Comparison of ENCODE assay signal across 26 mouse cellular contexts in genomic region chr12:56009976-56010375, GRCm38 (mm10).
DNase-seq lines count a peak whose midpoint lies in the region; ATAC-seq and TF ChIP-seq lines count a peak whose summit lies in the region.
"Had no signal": no experiment of that assay in that cellular context is flagged by ENCODE, and none has a peak within 500 bp of the region (broad histone marks: within the 10 kb centered on the region; RNA-seq: fewer than 3 reads in every experiment).

No protein-coding gene starts in this region.

- H3K27ac ChIP-seq in liver, adult 2 months (replicated peaks; ENCODE audit: insufficient read depth, low read depth, low read length): no peak overlapping the region
- H3K27ac ChIP-seq in liver, embryonic 12.5 days: no peak overlapping the region
- H3K27ac ChIP-seq in lung, postnatal 0 days (ENCODE audit: low read length): no peak overlapping the region
- H3K27ac ChIP-seq in heart, embryonic 12.5 days (ENCODE audit: poor library complexity, severe bottlenecking): no peak overlapping the region
- no peak overlapping the region for H3K27ac ChIP-seq in hindbrain, embryonic 16.5 days (ENCODE audit: low read depth, low read length)
- H3K27ac ChIP-seq: embryonic facial prominence, embryonic 12.5 days; embryonic facial prominence, embryonic 15.5 days; forebrain, embryonic 13.5 days; heart, embryonic 15.5 days; hindbrain, embryonic 14.5 days had no signal

- H3K27me3 ChIP-seq in liver, adult 2 months (ENCODE audit: control insufficient read depth, insufficient read depth, low read length): no peaks in the 10 kb centered on the region
- H3K27me3 ChIP-seq in liver, embryonic 12.5 days (replicated peaks): no peaks in the 10 kb centered on the region
- no peaks in the 10 kb centered on the region for H3K27me3 ChIP-seq in lung, postnatal 0 days (replicated peaks; ENCODE audit: insufficient read depth, low read length)
- H3K27me3 ChIP-seq in heart, embryonic 12.5 days (replicated peaks): no peaks in the 10 kb centered on the region
- H3K27me3 ChIP-seq in hindbrain, embryonic 16.5 days (replicated peaks; ENCODE audit: control insufficient read depth, insufficient read depth, low read length): no peaks in the 10 kb centered on the region
- H3K27me3 ChIP-seq: embryonic facial prominence, embryonic 12.5 days; embryonic facial prominence, embryonic 15.5 days; heart, embryonic 15.5 days had no signal

- no peak for TF ChIP-seq POLR2A in liver, adult 2 months (IDR thresholded peaks at IDR 0.05; ENCODE audit: extremely low read depth, insufficient read depth, low read length)

- peaks cover 2% of the 10 kb centered on the region; the same call in 1 of the 2 replicates for H3K4me1 ChIP-seq in liver, adult 2 months (ENCODE audit: control insufficient read depth, insufficient read depth, low read length)
- H3K4me1 ChIP-seq in liver, embryonic 12.5 days: no peaks in the 10 kb centered on the region
- no peaks in the 10 kb centered on the region for H3K4me1 ChIP-seq in lung, postnatal 0 days (ENCODE audit: insufficient read depth, low read depth, low read length)
- H3K4me1 ChIP-seq in heart, embryonic 12.5 days (replicated peaks): no peaks in the 10 kb centered on the region
- H3K4me1 ChIP-seq in hindbrain, embryonic 16.5 days (ENCODE audit: control insufficient read depth, insufficient read depth, low read depth, low read length): no peaks in the 10 kb centered on the region; the same call in 1 of the 2 replicates
- H3K4me1 ChIP-seq: embryonic facial prominence, embryonic 12.5 days; embryonic facial prominence, embryonic 15.5 days; heart, embryonic 15.5 days had no signal

- WGBS in liver, adult 2 months: 34% methylated on average over 4 of the region's 4 CpGs
- WGBS in liver, embryonic 12.5 days (ENCODE audit: insufficient replicate concordance): 52% methylated on average over 4 of the region's 4 CpGs
- 32% methylated on average over 4 of the region's 4 CpGs for WGBS in lung, postnatal 0 days
- 66% methylated on average over 4 of the region's 4 CpGs for WGBS in heart, embryonic 12.5 days
- WGBS in hindbrain, embryonic 16.5 days: 72% methylated on average over 4 of the region's 4 CpGs

- H3K4me3 ChIP-seq in liver, adult 2 months (ENCODE audit: insufficient read depth, low read depth, low read length): no peak overlapping the region
- H3K4me3 ChIP-seq in liver, embryonic 12.5 days: no peak overlapping the region
- no peak overlapping the region for H3K4me3 ChIP-seq in lung, postnatal 0 days (ENCODE audit: low read depth, low read length)
- H3K4me3 ChIP-seq in heart, embryonic 12.5 days: no peak overlapping the region
- H3K4me3 ChIP-seq in hindbrain, embryonic 16.5 days (ENCODE audit: low read length): no peak overlapping the region
- H3K4me3 ChIP-seq: embryonic facial prominence, embryonic 12.5 days; embryonic facial prominence, embryonic 15.5 days; forebrain, embryonic 13.5 days; heart, embryonic 15.5 days had no signal

- no peak overlapping the region for H3K4me2 ChIP-seq in liver, embryonic 12.5 days
- no peak overlapping the region for H3K4me2 ChIP-seq in lung, postnatal 0 days (replicated peaks; ENCODE audit: low read depth, low read length)
- no peak overlapping the region for H3K4me2 ChIP-seq in heart, embryonic 12.5 days
- H3K4me2 ChIP-seq in hindbrain, embryonic 16.5 days (ENCODE audit: low read length): no peak overlapping the region
- H3K4me2 ChIP-seq: embryonic facial prominence, embryonic 12.5 days; embryonic facial prominence, embryonic 15.5 days; forebrain, embryonic 13.5 days; heart, embryonic 11.5 days; heart, embryonic 15.5 days; hindbrain, embryonic 14.5 days had no signal

- no peaks in the 10 kb centered on the region for H3K9me3 ChIP-seq in liver, embryonic 12.5 days (replicated peaks)
- no peaks in the 10 kb centered on the region for H3K9me3 ChIP-seq in lung, postnatal 0 days (ENCODE audit: low read length)
- H3K9me3 ChIP-seq in heart, embryonic 12.5 days (replicated peaks): no peaks in the 10 kb centered on the region
- H3K9me3 ChIP-seq in hindbrain, embryonic 16.5 days (ENCODE audit: control insufficient read depth, low read length): no peaks in the 10 kb centered on the region
- H3K9me3 ChIP-seq: embryonic facial prominence, embryonic 12.5 days; embryonic facial prominence, embryonic 15.5 days; forebrain, embryonic 13.5 days; heart, embryonic 15.5 days had no signal

- TF ChIP-seq CTCF in liver, adult 2 months (IDR thresholded peaks at IDR 0.05; ENCODE audit: low read depth, low read length): no peak
- TF ChIP-seq CTCF in lung, postnatal 0 days (IDR thresholded peaks at IDR 0.05): no peak

- no peak overlapping the region for H3K9ac ChIP-seq in liver, adult 2 months (ENCODE audit: low read depth, low read length)
- H3K9ac ChIP-seq in liver, embryonic 12.5 days: no peak overlapping the region
- no peak overlapping the region for H3K9ac ChIP-seq in lung, postnatal 0 days (replicated peaks; ENCODE audit: low read depth)
- H3K9ac ChIP-seq in heart, embryonic 12.5 days: no peak overlapping the region
- no peak overlapping the region for H3K9ac ChIP-seq in hindbrain, embryonic 16.5 days (ENCODE audit: low read depth, low read length)
- H3K9ac ChIP-seq: embryonic facial prominence, embryonic 12.5 days; embryonic facial prominence, embryonic 15.5 days; forebrain, embryonic 13.5 days; heart, embryonic 15.5 days; hindbrain, embryonic 14.5 days had no signal

- 0 out of 2 replicates have a peak, but pooled peaks have one; percentile 21 for TF ChIP-seq EP300 in lung, postnatal 0 days (IDR thresholded peaks at IDR 0.05)

- H3K79me2 ChIP-seq in liver, adult 2 months (ENCODE audit: control insufficient read depth, insufficient read depth, low read length): no peaks in the 10 kb centered on the region

- no peak for ATAC-seq in liver, embryonic 12.5 days
- peak; percentile 54 for ATAC-seq in lung, postnatal 0 days
- no peak for ATAC-seq in heart, embryonic 12.5 days (ENCODE audit: insufficient number of reproducible peaks, low FRiP score)
- no peak for ATAC-seq in hindbrain, embryonic 16.5 days
- ATAC-seq: activated CD4-positive, CD25-positive, alpha-beta regulatory T cell, adult 4 months; forebrain, embryonic 13.5 days; forebrain, embryonic 16.5 days had no signal

- peak; percentile 39 for DNase-seq in liver, adult 2 months (ENCODE audit: extremely low read depth, low read depth, low spot score)
- DNase-seq in lung, postnatal 0 days (ENCODE audit: low spot score): peak; percentile 85
- DNase-seq in lung, postnatal 4 days: no peak
- peak; percentile 6 for DNase-seq in lung, postnatal 25 days (ENCODE audit: low spot score)
- DNase-seq: adrenal gland, postnatal 10 days; adrenal gland, postnatal 36 days; cerebellum, adult 11 months; cerebellum, adult 2 months; cerebellum, adult 9-11 months; cerebellum, postnatal 25 days; gastrocnemius, postnatal 10 days; gastrocnemius, postnatal 36 days; heart, adult 11 months; heart, postnatal 10 days; heart, postnatal 4 days had no signal

- no peaks in the 10 kb centered on the region for H3K36me3 ChIP-seq in liver, adult 2 months (ENCODE audit: control insufficient read depth, insufficient read depth, low read length)
- H3K36me3 ChIP-seq in liver, embryonic 12.5 days: no peaks in the 10 kb centered on the region
- no peaks in the 10 kb centered on the region for H3K36me3 ChIP-seq in lung, postnatal 0 days (ENCODE audit: insufficient read depth, low read length)
- H3K36me3 ChIP-seq in heart, embryonic 12.5 days: no peaks in the 10 kb centered on the region
- H3K36me3 ChIP-seq in hindbrain, embryonic 16.5 days (ENCODE audit: control insufficient read depth, insufficient read depth, low read length): no peaks in the 10 kb centered on the region
- H3K36me3 ChIP-seq: embryonic facial prominence, embryonic 12.5 days; embryonic facial prominence, embryonic 15.5 days; heart, embryonic 15.5 days had no signal

Comparison
In these comparisons a context has a peak if more than half of its experiments do, and no peak if none do; other contexts are left out.
1. DNase-seq: peak in liver, adult 2 months (single experiment), lung, postnatal 0 days (single experiment) and lung, postnatal 25 days (single experiment); none in lung, postnatal 4 days (0 of 2).